Mouse (Mus musculus): Measurements from ENCODE around the gene Ldhal6b. TPM values are rescaled to one million over a fixed set of nuclear protein-coding genes. Genes with fewer than 3 reads are reported as not detected.

The Ldhal6b gene
- polyA plus RNA-seq, 1 experiment: not detected

- Histone ChIP-seq H3ac (ENCODE audit: control insufficient read depth, insufficient read length, low read depth) (no peak overlapping the region), H3K79me3 (ENCODE audit: low read depth) (no peaks in the 10 kb centered on the region), H3K27me3 (ENCODE audit: control insufficient read depth, insufficient read depth, insufficient read length) (no peaks in the 10 kb centered on the region), H3K79me2 (ENCODE audit: control insufficient read depth, insufficient read depth) (no peaks in the 10 kb centered on the region), H3K36me3 (ENCODE audit: control insufficient read depth, insufficient read depth) (peaks cover 5% of the 10 kb centered on the region), H3K4me3 (ENCODE audit: insufficient read depth, poor library complexity, severe bottlenecking) (no peak overlapping the region)
- no peak for TF ChIP-seq USF1 (IDR thresholded peaks at IDR 0.05; ENCODE audit: low read depth)
- TF ChIP-seq CEBPB (IDR thresholded peaks at IDR 0.05; ENCODE audit: low read depth): no peak
- no peak for TF ChIP-seq MAX (IDR thresholded peaks at IDR 0.05)
- no peak for TF ChIP-seq MYOG (IDR thresholded peaks at IDR 0.05; ENCODE audit: control insufficient read depth, extremely low read depth, insufficient read length)
- TF ChIP-seq MYOD1 (IDR thresholded peaks at IDR 0.05; ENCODE audit: control insufficient read depth, insufficient read length, low read depth): no peak
- TF ChIP-seq CTCF (IDR thresholded peaks at IDR 0.05; ENCODE audit: control insufficient read depth, insufficient read depth, insufficient read length): no peak
- TF ChIP-seq FOSL1 (IDR thresholded peaks at IDR 0.05; ENCODE audit: insufficient read depth, low read length, poor library complexity, severe bottlenecking): no peak
These were observed 4.5 kb downstream of the Ldhal6b start for GRCm38 (mm10) chr17:5414041-5414440.

- H3ac ChIP-seq (ENCODE audit: control insufficient read depth, insufficient read length, low read depth): no peak overlapping the region
- H3K36me3 ChIP-seq (ENCODE audit: control insufficient read depth, insufficient read depth): no peaks in the 10 kb centered on the region
- TF ChIP-seq CEBPB (IDR thresholded peaks at IDR 0.05; ENCODE audit: low read depth) (no peak), MAX (IDR thresholded peaks at IDR 0.05) (no peak), USF1 (IDR thresholded peaks at IDR 0.05; ENCODE audit: low read depth) (no peak), MYOD1 (IDR thresholded peaks at IDR 0.05; ENCODE audit: control insufficient read depth, insufficient read length, low read depth) (no peak), MYOG (IDR thresholded peaks at IDR 0.05; ENCODE audit: control insufficient read depth, extremely low read depth, insufficient read length) (no peak), CTCF (IDR thresholded peaks at IDR 0.05; ENCODE audit: control insufficient read depth, insufficient read depth, insufficient read length) (no peak), FOSL1 (IDR thresholded peaks at IDR 0.05; ENCODE audit: insufficient read depth, low read length, poor library complexity, severe bottlenecking) (no peak)
- H3K79me3 ChIP-seq (ENCODE audit: low read depth): no peaks in the 10 kb centered on the region
- H3K27me3 ChIP-seq (ENCODE audit: control insufficient read depth, insufficient read depth, insufficient read length): no peaks in the 10 kb centered on the region
- no peak overlapping the region for H3K4me3 ChIP-seq (ENCODE audit: insufficient read depth, poor library complexity, severe bottlenecking)
- H3K79me2 ChIP-seq (ENCODE audit: control insufficient read depth, insufficient read depth): no peaks in the 10 kb centered on the region
These were observed 5.2 kb downstream of the Ldhal6b start for GRCm38 (mm10) chr17:5413350-5413749.

GRCm38 (mm10) chr17:5412740-5413139, 5.8 kb downstream of the Ldhal6b start:
- no peak for TF ChIP-seq MYOG (IDR thresholded peaks at IDR 0.05; ENCODE audit: control insufficient read depth, extremely low read depth, insufficient read length)
- TF ChIP-seq CTCF (IDR thresholded peaks at IDR 0.05; ENCODE audit: control insufficient read depth, insufficient read depth, insufficient read length): no peak
- no peak for TF ChIP-seq MAX (IDR thresholded peaks at IDR 0.05)
- no peak for TF ChIP-seq USF1 (IDR thresholded peaks at IDR 0.05; ENCODE audit: low read depth)
- no peak for TF ChIP-seq MYOD1 (IDR thresholded peaks at IDR 0.05; ENCODE audit: control insufficient read depth, insufficient read length, low read depth)
- no peak for TF ChIP-seq CEBPB (IDR thresholded peaks at IDR 0.05; ENCODE audit: low read depth)
- no peak for TF ChIP-seq FOSL1 (IDR thresholded peaks at IDR 0.05; ENCODE audit: insufficient read depth, low read length, poor library complexity, severe bottlenecking)
- H3ac ChIP-seq (ENCODE audit: control insufficient read depth, insufficient read length, low read depth): no peak overlapping the region
- H3K4me3 ChIP-seq (ENCODE audit: insufficient read depth, poor library complexity, severe bottlenecking): no peak overlapping the region
- H3K79me2 ChIP-seq (ENCODE audit: control insufficient read depth, insufficient read depth): no peaks in the 10 kb centered on the region
- no peaks in the 10 kb centered on the region for H3K79me3 ChIP-seq (ENCODE audit: low read depth)
- H3K27me3 ChIP-seq (ENCODE audit: control insufficient read depth, insufficient read depth, insufficient read length): no peaks in the 10 kb centered on the region
- H3K36me3 ChIP-seq (ENCODE audit: control insufficient read depth, insufficient read depth): no peaks in the 10 kb centered on the region

DNA sequence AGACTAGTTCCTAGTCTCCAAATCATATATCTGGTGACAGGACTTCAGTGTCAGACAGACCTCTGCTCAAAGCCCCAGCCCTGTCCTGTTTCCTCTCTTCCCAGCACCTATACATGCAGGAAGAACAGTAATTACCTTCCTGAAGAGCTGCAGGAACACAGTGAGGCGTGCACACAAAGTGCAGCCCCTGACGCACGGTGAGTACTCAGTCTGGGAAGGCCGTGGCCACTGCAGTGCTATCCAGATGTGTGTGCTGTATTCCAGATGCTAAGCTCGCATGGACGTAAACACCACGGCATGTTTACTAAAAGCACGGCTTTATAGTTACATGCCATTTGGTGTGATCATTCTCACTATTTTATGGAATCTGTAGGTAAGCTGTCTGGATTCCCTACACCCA, 6.3 kb downstream of the Ldhal6b start:
- Histone ChIP-seq H3K79me3 (ENCODE audit: low read depth) (no peaks in the 10 kb centered on the region), H3K4me3 (ENCODE audit: insufficient read depth, poor library complexity, severe bottlenecking) (no peak overlapping the region), H3K79me2 (ENCODE audit: control insufficient read depth, insufficient read depth) (no peaks in the 10 kb centered on the region), H3K27me3 (ENCODE audit: control insufficient read depth, insufficient read depth, insufficient read length) (no peaks in the 10 kb centered on the region), H3K36me3 (ENCODE audit: control insufficient read depth, insufficient read depth) (no peaks in the 10 kb centered on the region), H3ac (ENCODE audit: control insufficient read depth, insufficient read length, low read depth) (no peak overlapping the region)
- TF ChIP-seq USF1 (IDR thresholded peaks at IDR 0.05; ENCODE audit: low read depth) (no peak), CEBPB (IDR thresholded peaks at IDR 0.05; ENCODE audit: low read depth) (no peak), CTCF (IDR thresholded peaks at IDR 0.05; ENCODE audit: control insufficient read depth, insufficient read depth, insufficient read length) (no peak), MAX (IDR thresholded peaks at IDR 0.05) (no peak), FOSL1 (IDR thresholded peaks at IDR 0.05; ENCODE audit: insufficient read depth, low read length, poor library complexity, severe bottlenecking) (no peak), MYOG (IDR thresholded peaks at IDR 0.05; ENCODE audit: control insufficient read depth, extremely low read depth, insufficient read length) (no peak), MYOD1 (IDR thresholded peaks at IDR 0.05; ENCODE audit: control insufficient read depth, insufficient read length, low read depth) (no peak)

GRCm38 (mm10) chr17:5411205-5411604, 7.4 kb downstream of the Ldhal6b start:
- no peaks in the 10 kb centered on the region for H3K27me3 ChIP-seq (ENCODE audit: control insufficient read depth, insufficient read depth, insufficient read length)
- TF ChIP-seq USF1 (IDR thresholded peaks at IDR 0.05; ENCODE audit: low read depth) (no peak), MYOG (IDR thresholded peaks at IDR 0.05; ENCODE audit: control insufficient read depth, extremely low read depth, insufficient read length) (no peak), FOSL1 (IDR thresholded peaks at IDR 0.05; ENCODE audit: insufficient read depth, low read length, poor library complexity, severe bottlenecking) (no peak), CTCF (IDR thresholded peaks at IDR 0.05; ENCODE audit: control insufficient read depth, insufficient read depth, insufficient read length) (no peak), MAX (IDR thresholded peaks at IDR 0.05) (no peak), CEBPB (IDR thresholded peaks at IDR 0.05; ENCODE audit: low read depth) (no peak), MYOD1 (IDR thresholded peaks at IDR 0.05; ENCODE audit: control insufficient read depth, insufficient read length, low read depth) (no peak)
- H3K36me3 ChIP-seq (ENCODE audit: control insufficient read depth, insufficient read depth): no peaks in the 10 kb centered on the region
- no peaks in the 10 kb centered on the region for H3K79me2 ChIP-seq (ENCODE audit: control insufficient read depth, insufficient read depth)
- H3K79me3 ChIP-seq (ENCODE audit: low read depth): no peaks in the 10 kb centered on the region
- H3K4me3 ChIP-seq (ENCODE audit: insufficient read depth, poor library complexity, severe bottlenecking): no peak overlapping the region
- H3ac ChIP-seq (ENCODE audit: control insufficient read depth, insufficient read length, low read depth): no peak overlapping the region

GRCm38 (mm10) chr17:5410336-5410735, 8.2 kb downstream of the Ldhal6b start:
- Histone ChIP-seq H3K79me3 (ENCODE audit: low read depth) (no peaks in the 10 kb centered on the region), H3K79me2 (ENCODE audit: control insufficient read depth, insufficient read depth) (no peaks in the 10 kb centered on the region), H3K27me3 (ENCODE audit: control insufficient read depth, insufficient read depth, insufficient read length) (no peaks in the 10 kb centered on the region), H3ac (ENCODE audit: control insufficient read depth, insufficient read length, low read depth) (no peak overlapping the region), H3K4me3 (ENCODE audit: insufficient read depth, poor library complexity, severe bottlenecking) (no peak overlapping the region), H3K36me3 (ENCODE audit: control insufficient read depth, insufficient read depth) (no peaks in the 10 kb centered on the region)
- TF ChIP-seq CTCF (IDR thresholded peaks at IDR 0.05; ENCODE audit: control insufficient read depth, insufficient read depth, insufficient read length) (no peak), CEBPB (IDR thresholded peaks at IDR 0.05; ENCODE audit: low read depth) (no peak), MYOD1 (IDR thresholded peaks at IDR 0.05; ENCODE audit: control insufficient read depth, insufficient read length, low read depth) (no peak), MAX (IDR thresholded peaks at IDR 0.05) (no peak), MYOG (IDR thresholded peaks at IDR 0.05; ENCODE audit: control insufficient read depth, extremely low read depth, insufficient read length) (no peak), USF1 (IDR thresholded peaks at IDR 0.05; ENCODE audit: low read depth) (no peak), FOSL1 (IDR thresholded peaks at IDR 0.05; ENCODE audit: insufficient read depth, low read length, poor library complexity, severe bottlenecking) (no peak)
